Mouse (Mus musculus): Measurements from ENCODE around the gene Gm7102. TPM values are rescaled to one million over a fixed set of nuclear protein-coding genes. Genes with fewer than 3 reads are reported as not detected.

Gm7102 gene
- polyA plus RNA-seq (2014; fragmentation: Illumina TruSeq; extraction: RNeasy Lipid Tissue Mini Kit (QIAGEN cat#74804); ENCODE audit: low read depth, low replicate concordance) = not detected

DNA sequence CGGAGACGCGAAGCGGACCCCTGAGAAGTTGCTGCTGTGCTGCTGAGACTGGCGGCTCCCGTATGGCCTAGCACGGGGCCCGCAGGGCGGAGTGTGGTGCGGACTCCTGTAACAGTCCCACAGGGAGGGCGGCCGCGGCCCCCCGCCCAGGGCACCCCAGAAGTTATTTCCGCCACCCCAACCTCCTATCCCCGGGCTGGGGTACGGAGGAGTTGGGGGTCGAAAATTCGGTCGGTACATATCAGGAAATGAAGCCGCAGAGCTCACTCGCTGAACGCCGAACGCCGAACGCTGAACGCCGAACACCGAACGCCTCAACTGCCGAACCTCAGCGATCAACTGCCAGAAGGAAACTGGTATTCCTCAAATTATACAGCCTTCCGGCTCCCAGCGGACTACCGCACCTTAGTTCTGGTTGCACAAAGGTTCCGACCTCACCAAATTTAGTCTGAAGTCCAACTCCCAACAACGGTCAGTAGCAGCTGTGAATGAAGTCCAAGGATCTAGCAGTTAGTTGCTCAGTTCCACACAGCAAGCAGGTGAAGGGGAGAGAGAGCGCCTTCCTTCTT is at the start of gene Gm7102:
TSS of gene Gm7102 (minus strand) at position 554 of the 569 bp plus-strand sequence.

DNA sequence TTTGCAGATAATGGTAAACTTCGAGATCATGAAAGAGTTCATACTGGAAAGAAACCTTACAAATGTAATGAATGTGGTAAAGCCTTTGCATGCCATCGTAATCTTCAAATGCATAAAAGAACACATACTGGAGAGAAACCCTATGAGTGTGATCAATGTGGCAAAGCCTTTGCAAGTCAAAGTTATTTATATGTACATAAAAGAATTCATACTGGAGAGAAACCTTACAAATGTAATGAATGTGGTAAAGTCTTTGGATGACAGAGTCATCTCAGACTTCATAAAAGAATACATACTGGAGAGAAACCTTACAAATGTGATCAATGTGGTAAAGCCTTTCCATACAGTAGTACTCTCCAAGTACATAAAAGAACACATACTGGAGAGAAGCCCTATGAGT is 7.5 kb upstream of the Gm7102 start, which contains the start of gene Gm6020:
TSS of gene Gm6020 (plus strand) at position 301 of the 400 bp plus-strand sequence.

DNA sequence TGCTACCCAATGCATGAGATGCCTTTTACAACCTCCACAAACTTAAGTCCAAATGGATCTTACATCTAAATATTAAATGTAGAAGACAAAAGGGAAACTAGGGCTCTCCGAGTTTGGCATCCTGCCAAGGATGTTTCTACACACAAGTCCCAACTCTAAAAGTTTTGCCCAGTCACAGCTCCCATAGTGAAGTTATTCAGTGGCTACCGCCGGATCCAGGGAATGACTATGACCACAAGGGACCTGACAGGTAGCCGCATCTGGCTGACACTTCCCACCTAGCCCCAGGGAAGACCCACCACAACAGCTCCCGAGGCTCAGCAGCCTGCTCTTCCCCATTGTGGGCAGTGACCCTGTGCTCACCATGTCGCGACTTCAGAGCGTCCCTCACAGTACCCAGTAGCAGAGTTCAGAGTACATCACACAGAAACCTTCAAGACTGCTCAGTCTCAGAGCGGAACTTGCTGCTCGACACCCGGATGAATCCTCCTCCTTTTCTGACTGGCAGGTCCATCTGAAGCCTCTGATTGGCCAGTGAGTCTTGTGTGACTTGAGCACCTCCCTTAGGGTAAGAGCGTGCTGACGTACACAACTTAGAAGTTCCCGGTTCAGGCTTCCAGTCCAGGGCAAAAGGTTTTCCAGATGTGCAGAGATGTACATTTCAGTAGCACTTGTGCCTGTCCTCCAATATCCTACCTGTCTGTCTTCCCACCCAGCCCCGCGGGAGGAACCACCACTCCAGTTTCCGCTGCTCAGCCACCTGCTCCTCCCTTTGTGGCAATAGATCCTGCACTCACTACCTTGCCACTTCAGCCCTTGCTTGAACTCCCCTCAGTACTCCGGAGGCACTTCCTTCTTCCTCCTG is 35.5 kb downstream of the Gm7102 start, which contains the start of gene Zfp950:
TSS of gene Zfp950 (minus strand) at position 499 of the 865 bp plus-strand sequence.

Other genes starting within 250 kb of the Gm7102 start
- gene Zfp950, start 35.5 kb downstream of the Gm7102 start, polyA plus RNA-seq (2014; fragmentation: Illumina TruSeq; extraction: RNeasy Lipid Tissue Mini Kit (QIAGEN cat#74804); ENCODE audit: low read depth, low replicate concordance) = 288 TPM
- not detected for gene Gm6020, start 7.6 kb upstream of the Gm7102 start, polyA plus RNA-seq (2014; fragmentation: Illumina TruSeq; extraction: RNeasy Lipid Tissue Mini Kit (QIAGEN cat#74804); ENCODE audit: low read depth, low replicate concordance)
- 2.5 TPM for gene Csf2ra, start 52.1 kb upstream of the Gm7102 start, polyA plus RNA-seq (2014; fragmentation: Illumina TruSeq; extraction: RNeasy Lipid Tissue Mini Kit (QIAGEN cat#74804); ENCODE audit: low read depth, low replicate concordance)
- gene Gm21060, start 120.8 kb upstream of the Gm7102 start, polyA plus RNA-seq (2014; fragmentation: Illumina TruSeq; extraction: RNeasy Lipid Tissue Mini Kit (QIAGEN cat#74804); ENCODE audit: low read depth, low replicate concordance) = not detected